In the genomic region with DNA sequence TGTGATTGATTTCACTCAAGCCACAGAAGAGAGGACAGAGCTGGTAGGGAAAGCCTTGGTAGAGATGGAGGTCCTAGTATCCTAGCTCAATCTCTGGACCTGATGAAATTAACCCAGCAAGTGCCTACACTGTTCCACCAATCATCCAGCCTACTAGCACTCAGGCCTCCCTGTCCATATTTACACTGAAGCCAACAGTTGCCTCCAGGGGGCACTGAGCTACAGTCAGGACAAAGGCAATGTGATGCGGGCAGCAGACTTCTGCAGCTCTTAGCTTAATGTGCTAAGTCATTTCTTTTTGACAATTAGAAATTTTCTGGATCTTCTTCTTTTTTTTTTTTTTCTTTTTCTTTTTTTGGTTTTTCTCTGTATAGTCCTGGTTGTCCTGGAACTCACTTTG, we compare ENCODE assay signal across 11 mouse cellular contexts. TPM values are rescaled to one million over a fixed set of nuclear protein-coding genes. Genes with fewer than 3 reads are reported as not detected.
DNase-seq lines count a peak whose midpoint lies in the region; ATAC-seq and TF ChIP-seq lines count a peak whose summit lies in the region.
"Had no signal": no experiment of that assay in that cellular context is flagged by ENCODE, and none has a peak within 500 bp of the region (broad histone marks: within the 10 kb centered on the region; RNA-seq: fewer than 3 reads in every experiment).

No protein-coding gene starts in this region.

- peak; percentile 50 for TF ChIP-seq CTCF in heart, postnatal 0 days (IDR thresholded peaks at IDR 0.05; ENCODE audit: low read depth)

- no peak for ATAC-seq in heart, postnatal 0 days (ENCODE audit: insufficient read depth, low read depth)

- no peak overlapping the region for H3K27ac ChIP-seq in heart, postnatal 0 days (ENCODE audit: low read depth)
- H3K27ac ChIP-seq: limb, embryonic 12.5 days; neural tube, embryonic 12.5 days had no signal

- no peaks in the 10 kb centered on the region for H3K4me1 ChIP-seq in heart, postnatal 0 days (ENCODE audit: control insufficient read depth, insufficient read depth)
- H3K4me1 ChIP-seq: limb, embryonic 12.5 days; neural tube, embryonic 12.5 days had no signal

- WGBS in heart, postnatal 0 days, result 83% methylated on average over 1 of the region's 1 CpGs

- no peaks in the 10 kb centered on the region for H3K9me3 ChIP-seq in heart, postnatal 0 days (replicated peaks; ENCODE audit: control insufficient read depth, low read length)
- H3K9me3 ChIP-seq: limb, embryonic 12.5 days; neural tube, embryonic 12.5 days had no signal

- H3K4me2 ChIP-seq in heart, postnatal 0 days (ENCODE audit: low read depth, low read length), result no peak overlapping the region
- H3K4me2 ChIP-seq: limb, embryonic 12.5 days; neural tube, embryonic 12.5 days had no signal

- H3K27me3 ChIP-seq in heart, postnatal 0 days (ENCODE audit: control insufficient read depth, insufficient read depth, low read length), result no peaks in the 10 kb centered on the region
- H3K27me3 ChIP-seq: limb, embryonic 12.5 days; neural tube, embryonic 12.5 days had no signal

- H3K4me3 ChIP-seq in heart, postnatal 0 days (ENCODE audit: low read depth, low read length), result no peak overlapping the region
- H3K4me3 ChIP-seq: limb, embryonic 12.5 days; neural tube, embryonic 12.5 days had no signal

- peaks cover 85% of the 10 kb centered on the region for H3K36me3 ChIP-seq in heart, postnatal 0 days (replicated peaks; ENCODE audit: control insufficient read depth, insufficient read depth, low read length)

- no peak for DNase-seq in heart, postnatal 0 days (ENCODE audit: low spot score)
- DNase-seq in heart, adult 8-10 months (ENCODE audit: low spot score), result no peak
- DNase-seq in thymus, postnatal 14 days, result peak; percentile 29
- no peak for DNase-seq in thymus, postnatal 0 days (ENCODE audit: low spot score)
- DNase-seq in kidney, postnatal 10 days, result peak; percentile 41
- DNase-seq in Muller cell, postnatal 12 days (ENCODE audit: inconsistent ontology term), result no peak
- no peak for DNase-seq in urinary bladder, postnatal 4 days (ENCODE audit: low spot score in 2 of 2)
- DNase-seq in right cerebral cortex, adult 2 months (ENCODE audit: low spot score in 2 of 2), result no peak
- DNase-seq: heart, postnatal 14 days had no signal

- no peak for TF ChIP-seq EP300 in heart, postnatal 0 days (IDR thresholded peaks at IDR 0.05; ENCODE audit: low read depth)

- no peak overlapping the region for H3K9ac ChIP-seq in heart, postnatal 0 days (replicated peaks; ENCODE audit: low read depth, low read length)
- H3K9ac ChIP-seq: limb, embryonic 12.5 days; neural tube, embryonic 12.5 days had no signal

RNA-seq across cellular contexts. Expression of gene 4931406P16Rik, which starts 38.6 kb away (rescaled TPM):
- total RNA-seq in heart, postnatal 0 days (2014; rRNA removed; ENCODE audit: low replicate concordance), result 62.1 and 67.8 TPM in 2 replicates
- polyA plus RNA-seq in heart, postnatal 0 days (2015; fragmentation: Nextera tagmentation; extraction: Ambion mirVana), result 25.4 and 25.9 TPM in 2 replicates
- 10 to 100 TPM; 38.7 to 43.4 (median 41.0) TPM for total RNA-seq in heart, adult 8-10 months (2022)
- polyA plus RNA-seq in thymus, postnatal 0 days (2015; fragmentation: Nextera tagmentation; extraction: Ambion mirVana), result 13.9 and 15.5 TPM in 2 replicates

RNA-seq across cellular contexts. Expression of gene Lsm14a, which starts 41.1 kb away (rescaled TPM):
- 41.4 and 57.2 TPM in 2 replicates for total RNA-seq in heart, postnatal 0 days (2014; rRNA removed; ENCODE audit: low replicate concordance)
- 40.7 and 44.7 TPM in 2 replicates for polyA plus RNA-seq in heart, postnatal 0 days (2015; fragmentation: Nextera tagmentation; extraction: Ambion mirVana)
- 10 to 100 TPM; 82.0 to 92.4 (median 85.0) TPM for total RNA-seq in heart, adult 8-10 months (2022)
- 93.7 and 109 TPM in 2 replicates for polyA plus RNA-seq in thymus, postnatal 0 days (2015; fragmentation: Nextera tagmentation; extraction: Ambion mirVana)

Comparison
In these comparisons a context has a peak if more than half of its experiments do, and no peak if none do; other contexts are left out.
1. DNase-seq: peak in thymus, postnatal 14 days (single experiment) and kidney, postnatal 10 days (single experiment); none in heart, postnatal 0 days (single experiment), heart, adult 8-10 months (single experiment), thymus, postnatal 0 days (single experiment), Muller cell, postnatal 12 days (single experiment), urinary bladder, postnatal 4 days (0 of 2) and right cerebral cortex, adult 2 months (0 of 2).